Mouse (Mus musculus): ENCODE data around the gene Nup210.

GRCm38 (mm10) chr6:91052572-91052971 is 64.1 kb downstream of the Nup210 start:
- TF ChIP-seq CTCF (IDR thresholded peaks at IDR 0.05; ENCODE audit: extremely low read depth, insufficient read depth, insufficient read length, insufficient replicate concordance) (no peak), POLR2A (IDR thresholded peaks at IDR 0.05; ENCODE audit: low read depth, low read length) (no peak)
